Mouse (Mus musculus): ENCODE measurements at regions not wholly inside any gene's neighbourhood (a gene's known extent, or its start where the extent isn't known, plus 50 kb on each side); places are given as distances from the start of the nearest gene placed in this dataset.

- no peak overlapping the region for H3K9ac ChIP-seq (ENCODE audit: control insufficient read depth, low read depth, low read length, poor library complexity, severe bottlenecking)
- no peak overlapping the region for H3K4me3 ChIP-seq (ENCODE audit: control insufficient read depth in 1 of 2, insufficient read depth in 1 of 2, low read depth in 2 of 2, low read length in 2 of 2)
- H3K9me3 ChIP-seq (replicated peaks; ENCODE audit: insufficient read depth, low read length), result no peaks in the 10 kb centered on the region
- peak; percentile 3 for DNase-seq (ENCODE audit: low read depth, low spot score)
- H3K27ac ChIP-seq (ENCODE audit: control insufficient read depth, low read depth, low read length), result no peak overlapping the region
- no peaks in the 10 kb centered on the region for H3K79me2 ChIP-seq (ENCODE audit: control insufficient read depth, insufficient read depth, low read length, poor library complexity)
- no peaks in the 10 kb centered on the region for H3K36me3 ChIP-seq (ENCODE audit: control insufficient read depth in 1 of 2, insufficient read depth in 2 of 2, low read length in 2 of 2)
- TF ChIP-seq RAD21 (IDR thresholded peaks at IDR 0.05; ENCODE audit: low read depth, low read length), result no peak
- peak; percentile 14 to 27 (median 18); a peak in 2 of 6 replicates for TF ChIP-seq CTCF (IDR thresholded peaks at IDR 0.05 in 2 of 3, conservative IDR thresholded peaks at IDR 0.05 in 1 of 3; ENCODE audit: control insufficient read depth in 1 of 3, insufficient read depth in 1 of 3, low read depth in 2 of 3, low read length in 3 of 3, poor library complexity in 1 of 3, severe bottlenecking in 1 of 3)
- no peaks in the 10 kb centered on the region for H3K27me3 ChIP-seq (ENCODE audit: control insufficient read depth in 1 of 2, insufficient read depth in 2 of 2, low read length in 2 of 2)
- no peaks in the 10 kb centered on the region for H3K4me1 ChIP-seq (ENCODE audit: control insufficient read depth in 1 of 2, insufficient read depth in 2 of 2, low read length in 2 of 2)
Measured at GRCm38 (mm10) chr1:89344546-89344945, 110.1 kb upstream of the Agap1 start.

GRCm38 (mm10) chr1:89347341-89347740 lies 107.3 kb upstream of the Agap1 start:
- Histone ChIP-seq H3K27me3 (ENCODE audit: control insufficient read depth in 1 of 2, insufficient read depth in 2 of 2, low read length in 2 of 2) (no peaks in the 10 kb centered on the region), H3K36me3 (ENCODE audit: control insufficient read depth in 1 of 2, insufficient read depth in 2 of 2, low read length in 2 of 2) (no peaks in the 10 kb centered on the region), H3K4me1 (ENCODE audit: control insufficient read depth in 1 of 2, insufficient read depth in 2 of 2, low read length in 2 of 2) (no peaks in the 10 kb centered on the region), H3K9ac (ENCODE audit: control insufficient read depth, low read depth, low read length, poor library complexity, severe bottlenecking) (no peak overlapping the region), H3K27ac (ENCODE audit: control insufficient read depth, low read depth, low read length) (no peak overlapping the region), H3K4me3 (ENCODE audit: control insufficient read depth in 1 of 2, insufficient read depth in 1 of 2, low read depth in 2 of 2, low read length in 2 of 2) (no peak overlapping the region), H3K9me3 (replicated peaks; ENCODE audit: insufficient read depth, low read length) (no peaks in the 10 kb centered on the region), H3K79me2 (ENCODE audit: control insufficient read depth, insufficient read depth, low read length, poor library complexity) (no peaks in the 10 kb centered on the region)
- no peak for DNase-seq (ENCODE audit: low read depth, low spot score)
- TF ChIP-seq CHD2 (IDR thresholded peaks at IDR 0.05; ENCODE audit: low read length) (no peak), SMC3 (IDR thresholded peaks at IDR 0.05; ENCODE audit: low read depth, low read length) (no peak), ELF1 (IDR thresholded peaks at IDR 0.05; ENCODE audit: low read depth, low read length) (no peak), BHLHE40 (IDR thresholded peaks at IDR 0.05; ENCODE audit: borderline replicate concordance, low read depth, low read length) (no peak), MYB (IDR thresholded peaks at IDR 0.05; ENCODE audit: low read depth, low read length) (no peak), USF2 (IDR thresholded peaks at IDR 0.05; ENCODE audit: borderline replicate concordance in 1 of 2, insufficient read depth in 1 of 2, low read depth in 1 of 2, low read length in 2 of 2) (no peak), RAD21 (IDR thresholded peaks at IDR 0.05; ENCODE audit: low read depth, low read length) (no peak), ZC3H11A (IDR thresholded peaks at IDR 0.05; ENCODE audit: low read depth, low read length) (no peak), TBP (IDR thresholded peaks at IDR 0.05; ENCODE audit: low read depth, low read length) (no peak), UBTF (IDR thresholded peaks at IDR 0.05; ENCODE audit: borderline replicate concordance, insufficient read depth, low read depth, low read length) (no peak), MEF2A (IDR thresholded peaks at IDR 0.05; ENCODE audit: extremely low read depth, insufficient replicate concordance, low read depth, low read length, poor library complexity, severe bottlenecking) (no peak), POLR2A (IDR thresholded peaks at IDR 0.05; ENCODE audit: control insufficient read depth in 1 of 2, insufficient read depth in 1 of 2, low read depth in 1 of 2, low read length in 2 of 2, poor library complexity in 1 of 2) (no peak)

- no peak overlapping the region for H3K4me3 ChIP-seq (ENCODE audit: control insufficient read depth in 1 of 2, insufficient read depth in 1 of 2, low read depth in 2 of 2, low read length in 2 of 2)
- no peaks in the 10 kb centered on the region for H3K36me3 ChIP-seq (ENCODE audit: control insufficient read depth in 1 of 2, insufficient read depth in 2 of 2, low read length in 2 of 2)
- H3K79me2 ChIP-seq (ENCODE audit: control insufficient read depth, insufficient read depth, low read length, poor library complexity), result no peaks in the 10 kb centered on the region
- no peak for DNase-seq (ENCODE audit: low read depth, low spot score)
- no peaks in the 10 kb centered on the region for H3K4me1 ChIP-seq (ENCODE audit: control insufficient read depth in 1 of 2, insufficient read depth in 2 of 2, low read length in 2 of 2)
- no peak overlapping the region for H3K27ac ChIP-seq (ENCODE audit: control insufficient read depth, low read depth, low read length)
- no peaks in the 10 kb centered on the region for H3K27me3 ChIP-seq (ENCODE audit: control insufficient read depth in 1 of 2, insufficient read depth in 2 of 2, low read length in 2 of 2)
- H3K9me3 ChIP-seq (replicated peaks; ENCODE audit: insufficient read depth, low read length), result no peaks in the 10 kb centered on the region
- no peak overlapping the region for H3K9ac ChIP-seq (ENCODE audit: control insufficient read depth, low read depth, low read length, poor library complexity, severe bottlenecking)
- TF ChIP-seq POLR2A (IDR thresholded peaks at IDR 0.05; ENCODE audit: control insufficient read depth in 1 of 2, insufficient read depth in 1 of 2, low read depth in 1 of 2, low read length in 2 of 2, poor library complexity in 1 of 2), result no peak
Measured at GRCm38 (mm10) chr1:89352936-89353335, 101.7 kb upstream of the Agap1 start.
